Mouse (Mus musculus) limb, embryonic 11.5 days (tissue): ENCODE results near the gene Sptlc2. TPM values are rescaled to one million over a fixed set of nuclear protein-coding genes. Genes with fewer than 3 reads are reported as not detected.

ENCODE experiments used
- ATAC-seq: fragments of 200-750 bp; cut with Nextera tagmentation; 2 replicates; pipeline ENCODE4 v1.8.0; 2017; ENCODE audit warnings: low read depth; ENCODE audit not compliant: insufficient number of reproducible peaks, low FRiP score, low TSS enrichment
- DNase-seq: peaks from one replicate; pipeline ENCODE4 v3.0.0-alpha.2; 2015; ENCODE audit warnings: low spot score
- H3K27ac ChIP-seq: fragments of 300-500 bp; sonication (generic); replicated peaks from 2 replicates; pipeline ENCODE4 v1.5.1; 2014; ENCODE audit warnings: low read depth, mild to moderate bottlenecking, low read length
- H3K27me3 ChIP-seq: fragments of 300-500 bp; sonication (generic); 2 replicates; pipeline ENCODE4 v1.6.1; 2014; ENCODE audit warnings: mild to moderate bottlenecking, low read length, mixed read lengths; ENCODE audit not compliant: control insufficient read depth, insufficient read depth
- H3K36me3 ChIP-seq: fragments of 300-500 bp; sonication (generic); 2 replicates; pipeline ENCODE4 v1.6.1; 2014; ENCODE audit warnings: mild to moderate bottlenecking, low read length, moderate library complexity, mixed read lengths; ENCODE audit not compliant: control insufficient read depth, insufficient read depth
- H3K4me1 ChIP-seq: fragments of 300-500 bp; sonication (generic); 2 replicates; pipeline ENCODE4 v1.6.1; 2014; ENCODE audit warnings: low read length, mixed read lengths; ENCODE audit not compliant: control insufficient read depth, insufficient read depth
- H3K4me2 ChIP-seq: fragments of 300-500 bp; sonication (generic); 2 replicates; pipeline ENCODE4 v1.6.1; 2014; ENCODE audit warnings: low read depth, mild to moderate bottlenecking, moderate library complexity; ENCODE audit not compliant: severe bottlenecking
- H3K4me3 ChIP-seq: fragments of 300-500 bp; sonication (generic); 2 replicates; pipeline ENCODE4 v1.5.1; 2014; ENCODE audit warnings: low read depth, low read length
- H3K9ac ChIP-seq: fragments of 300-500 bp; sonication (generic); 2 replicates; pipeline ENCODE4 v1.6.1; 2014; ENCODE audit warnings: mild to moderate bottlenecking, low read length
- H3K9me3 ChIP-seq: fragments of 300-500 bp; sonication (generic); 2 replicates; pipeline ENCODE4 v1.6.1; 2016; ENCODE audit warnings: low read length; ENCODE audit not compliant: control insufficient read depth
- WGBS: fragments of 180-500 bp; shearing (Covaris S2); extraction: QIAGEN DNeasy Blood & Tissue Kit; methylation state at CpG from one replicate; pipeline ENCODE4 v1.1.7; 2014; 5-methylcytosine and 5-hydroxymethylcytosine counted together
- polyA plus RNA-seq: library from polyadenylated mRNA; unstranded; fragments of >200 nt; fragmentation: Nextera tagmentation; extraction: Ambion mirVana; gene quantifications from 2 replicates; pipeline ENCODE4 v1.2.1, GENCODE M21; 2014

The Sptlc2 gene
- 53.9 and 63.4 TPM in 2 replicates for polyA plus RNA-seq

DNA sequence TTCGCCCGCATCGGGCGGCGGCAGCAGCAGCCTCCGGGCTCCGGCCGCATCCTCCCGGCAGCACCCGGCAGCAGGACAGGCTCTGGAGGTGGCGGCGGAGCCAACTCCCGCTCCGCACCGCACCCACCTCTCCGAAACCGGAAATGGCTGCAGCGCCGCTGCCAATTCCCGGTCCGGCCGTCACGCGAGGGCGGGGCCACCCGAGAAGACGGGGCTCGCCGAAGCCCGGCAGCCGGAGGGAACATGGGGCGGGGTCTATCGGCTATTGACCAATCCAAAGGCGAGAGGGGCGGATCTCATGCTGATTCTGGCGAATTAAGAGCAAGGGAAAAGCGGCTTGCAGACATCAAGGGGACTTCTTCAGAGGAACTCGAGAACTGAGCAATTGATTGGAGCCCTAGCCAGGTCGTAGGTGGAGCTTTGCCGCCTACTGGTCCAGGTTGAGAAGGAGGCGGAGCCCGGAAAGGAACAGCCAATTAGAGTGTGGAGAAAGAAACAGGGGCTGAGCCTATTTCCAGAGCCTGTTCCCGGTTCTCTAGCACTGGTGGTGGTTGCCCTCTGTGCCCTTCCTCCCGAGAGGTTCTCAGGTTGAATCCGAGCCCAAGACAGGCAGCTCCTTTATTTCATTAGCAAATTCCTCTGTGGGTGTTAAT is at the start of gene Sptlc2:
TSS of gene Sptlc2 (minus strand) at position 234 of the 653 bp plus-strand sequence.
- Histone ChIP-seq H3K27me3 (no peaks in the 10 kb centered on the region), H3K27ac (peak within 1 kb of the TSS; percentile 30; the same call in 1 of the 2 replicates), H3K4me1 (no peaks in the 10 kb centered on the region), H3K4me2 (peak within 1 kb of the TSS; percentile 93), H3K9me3 (no peaks in the 10 kb centered on the region), H3K9ac (peak within 1 kb of the TSS; percentile 91), H3K36me3 (no peaks in the 10 kb centered on the region), H3K4me3 (peak within 1 kb of the TSS; percentile 89)
- ATAC-seq (peak; percentile 98), DNase-seq (peak; percentile 98)
- WGBS: under 1% methylated on average over 39 of the region's 45 CpGs

DNA sequence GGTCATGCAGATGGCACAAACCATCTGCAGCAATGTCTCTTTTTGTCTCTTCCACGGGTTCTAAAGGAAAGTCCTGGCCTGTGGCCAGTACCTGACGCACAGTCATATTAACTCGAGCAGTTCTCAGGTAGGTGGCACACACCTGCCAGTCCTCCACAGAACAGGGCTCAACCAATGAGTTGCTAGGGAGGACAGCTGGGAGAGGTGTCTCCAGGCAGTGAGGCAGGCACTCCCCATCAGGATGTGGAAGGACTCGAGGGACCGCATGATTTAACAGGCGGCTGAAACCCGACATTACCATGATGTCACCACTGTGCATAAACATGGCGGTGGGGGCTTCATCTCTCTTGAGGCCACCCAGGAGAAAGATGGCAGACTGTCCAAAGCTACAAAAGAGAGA is 40.7 kb upstream of the Sptlc2 start:
- no peak overlapping the region for H3K27ac ChIP-seq
- H3K4me3 ChIP-seq: no peak overlapping the region
- H3K9me3 ChIP-seq: no peaks in the 10 kb centered on the region
- no peak for DNase-seq
- H3K4me1 ChIP-seq: no peaks in the 10 kb centered on the region
- H3K27me3 ChIP-seq: no peaks in the 10 kb centered on the region
- H3K36me3 ChIP-seq: peaks cover 32% of the 10 kb centered on the region; the same call in 1 of the 2 replicates
- 91% methylated on average over 8 of the region's 8 CpGs for WGBS
- ATAC-seq: no peak
- H3K9ac ChIP-seq: no peak overlapping the region
- no peak overlapping the region for H3K4me2 ChIP-seq

DNA sequence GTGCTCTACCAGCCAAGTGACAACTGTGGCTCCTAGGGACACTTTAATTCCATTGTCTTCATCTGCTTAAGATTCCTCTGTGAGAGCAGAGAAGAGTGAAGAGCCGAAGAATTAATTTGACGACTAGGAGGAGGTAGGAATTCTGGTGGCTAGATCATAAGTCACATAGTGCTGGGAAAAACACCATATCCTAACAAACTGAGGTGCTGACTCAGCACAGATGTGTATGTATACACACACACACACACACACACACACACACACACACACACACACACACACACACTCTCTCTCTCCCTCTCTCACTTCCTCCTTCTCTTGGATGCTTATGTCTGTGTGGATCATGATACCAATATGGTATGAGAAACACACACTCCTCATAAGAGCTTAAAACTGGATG is 40.1 kb upstream of the Sptlc2 start:
- Histone ChIP-seq H3K27me3 (no peaks in the 10 kb centered on the region), H3K36me3 (peaks cover 30% of the 10 kb centered on the region; the same call in 1 of the 2 replicates), H3K4me1 (no peaks in the 10 kb centered on the region), H3K4me2 (no peak overlapping the region), H3K27ac (no peak overlapping the region), H3K9me3 (no peaks in the 10 kb centered on the region), H3K9ac (no peak overlapping the region), H3K4me3 (no peak overlapping the region)
- WGBS: 96% methylated on average over 2 of the region's 2 CpGs
- ATAC-seq: no peak
- no peak for DNase-seq

DNA sequence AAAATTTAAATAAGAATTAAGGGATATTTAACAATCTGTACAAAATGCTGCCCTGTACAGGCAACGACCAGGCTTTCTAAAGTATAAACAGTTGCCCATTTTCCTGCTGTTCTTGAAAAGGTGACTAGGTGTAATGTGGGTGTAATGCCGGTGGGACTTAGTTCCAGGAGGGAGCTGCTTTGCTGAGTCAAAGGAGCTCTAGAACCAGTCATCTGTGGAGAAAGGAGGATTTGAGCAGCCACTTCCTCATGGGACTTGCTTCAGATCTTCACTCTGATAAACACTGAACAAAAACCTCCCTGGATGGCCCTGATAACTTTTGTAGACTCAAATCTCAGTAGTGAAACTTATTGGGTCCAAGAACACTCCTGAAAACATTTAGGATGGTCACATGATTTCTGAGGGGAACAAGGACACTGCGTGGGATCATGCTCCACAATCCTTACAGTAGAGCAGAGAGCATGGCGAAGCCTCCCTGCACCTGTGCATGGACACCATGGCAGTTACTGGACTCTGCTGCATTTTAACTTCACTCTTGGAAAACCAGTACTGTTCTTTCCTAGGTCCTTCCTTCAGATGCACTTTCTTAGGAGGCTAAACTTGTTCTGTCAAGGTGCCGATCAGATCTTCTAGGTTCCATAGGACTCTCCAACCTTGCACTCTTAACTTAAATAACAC is 38.3 kb upstream of the Sptlc2 start:
- Histone ChIP-seq H3K9ac (no peak overlapping the region), H3K4me1 (no peaks in the 10 kb centered on the region), H3K4me2 (no peak overlapping the region), H3K36me3 (peaks cover 27% of the 10 kb centered on the region; the same call in 1 of the 2 replicates), H3K4me3 (no peak overlapping the region), H3K27ac (no peak overlapping the region), H3K9me3 (no peaks in the 10 kb centered on the region), H3K27me3 (no peaks in the 10 kb centered on the region)
- no peak for DNase-seq
- 92% methylated on average over 5 of the region's 5 CpGs for WGBS
- ATAC-seq: no peak

DNA sequence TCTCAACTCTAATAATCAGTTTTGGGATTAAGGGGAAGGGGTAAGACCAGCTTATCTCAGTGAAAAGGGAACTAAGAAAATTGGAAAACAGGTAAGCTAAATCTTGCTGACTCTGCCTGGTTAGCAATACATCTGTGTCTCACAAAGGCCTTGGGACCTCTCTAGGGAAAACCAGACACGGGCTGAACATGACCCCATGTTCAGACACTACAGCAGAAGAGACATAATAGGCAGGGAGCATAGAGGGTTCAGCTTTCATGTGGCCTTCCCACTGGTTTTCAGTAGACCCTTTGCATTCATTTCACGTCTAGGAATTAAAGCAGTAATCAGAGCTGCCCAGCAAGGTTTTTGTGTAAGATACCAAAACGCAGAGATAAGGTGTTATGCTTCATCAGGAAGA is 36.4 kb upstream of the Sptlc2 start:
- H3K4me2 ChIP-seq: no peak overlapping the region
- no peak overlapping the region for H3K9ac ChIP-seq
- H3K4me3 ChIP-seq: no peak overlapping the region
- no peaks in the 10 kb centered on the region for H3K27me3 ChIP-seq
- 40% methylated on average over 3 of the region's 3 CpGs for WGBS
- H3K4me1 ChIP-seq: no peaks in the 10 kb centered on the region
- H3K36me3 ChIP-seq: peaks cover 15% of the 10 kb centered on the region; the same call in 1 of the 2 replicates
- H3K27ac ChIP-seq: no peak overlapping the region
- ATAC-seq: no peak
- no peak for DNase-seq
- no peaks in the 10 kb centered on the region for H3K9me3 ChIP-seq

DNA sequence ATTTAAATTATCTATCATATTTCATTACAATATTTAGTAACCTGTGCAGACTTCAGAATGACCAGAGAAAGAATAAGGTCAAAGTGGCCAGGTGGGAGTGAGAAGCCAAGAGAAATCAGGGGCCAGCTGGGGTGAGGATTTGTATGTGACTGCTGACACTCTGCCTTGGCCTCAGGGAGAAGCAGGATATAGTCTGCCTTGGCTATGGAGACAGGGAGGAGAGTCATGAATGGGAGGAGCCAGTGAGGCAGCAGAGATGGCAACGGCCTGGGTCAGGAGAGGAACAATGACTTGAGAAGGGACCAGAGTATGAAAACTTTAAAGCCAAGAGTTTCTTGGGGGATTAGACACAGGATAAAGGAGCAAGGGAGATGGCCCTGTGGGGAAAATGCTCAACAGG is 35.5 kb upstream of the Sptlc2 start:
- no peaks in the 10 kb centered on the region for H3K4me1 ChIP-seq
- H3K4me3 ChIP-seq: no peak overlapping the region
- ATAC-seq: no peak
- H3K4me2 ChIP-seq: no peak overlapping the region
- no peak overlapping the region for H3K9ac ChIP-seq
- 71% methylated on average over 1 of the region's 1 CpGs for whole genome bisulfite sequencing
- H3K27ac ChIP-seq: no peak overlapping the region
- no peak for DNase-seq
- no peaks in the 10 kb centered on the region for H3K27me3 ChIP-seq
- peaks cover 11% of the 10 kb centered on the region; the same call in 1 of the 2 replicates for H3K36me3 ChIP-seq
- H3K9me3 ChIP-seq: no peaks in the 10 kb centered on the region

DNA sequence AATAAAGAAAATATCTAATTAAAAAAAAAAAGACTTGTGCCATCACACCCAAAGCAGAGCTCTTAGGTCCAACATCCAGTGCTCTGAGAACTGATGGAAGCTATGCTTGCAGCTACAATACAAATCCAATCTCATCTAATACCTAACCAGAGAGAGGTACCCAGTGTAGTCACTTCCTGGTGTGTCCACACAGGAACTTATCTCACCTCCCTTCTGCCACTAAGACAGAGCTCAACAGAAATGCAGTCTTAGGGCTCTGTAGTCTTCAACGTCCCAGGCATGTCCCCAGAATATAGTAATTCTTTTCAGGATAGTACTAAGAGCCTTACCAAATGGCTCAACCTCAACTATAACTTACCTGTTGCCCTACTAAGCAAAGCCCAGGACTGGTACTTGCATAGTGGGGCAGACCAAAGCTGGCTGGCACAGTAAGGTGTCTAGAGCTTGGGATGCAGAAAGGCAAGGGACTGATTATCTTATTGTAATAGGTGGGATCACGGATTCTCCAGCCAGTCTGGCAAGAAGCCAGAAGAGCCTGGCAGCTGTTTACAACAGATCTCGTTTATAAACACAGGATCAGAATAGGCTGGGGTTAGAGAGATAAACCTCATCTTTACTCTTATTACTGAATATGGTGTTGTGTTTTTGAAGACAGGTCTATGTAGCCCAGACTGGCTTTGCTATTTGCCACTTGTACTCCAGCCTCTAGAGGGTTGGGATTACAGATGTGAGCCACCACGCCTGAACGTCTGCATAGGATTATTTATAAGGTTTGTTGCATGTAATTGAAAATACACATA is 33.8 kb upstream of the Sptlc2 start:
- Histone ChIP-seq H3K36me3 (peaks cover 1% of the 10 kb centered on the region; the same call in 1 of the 2 replicates), H3K27ac (no peak overlapping the region), H3K4me3 (no peak overlapping the region), H3K9ac (no peak overlapping the region), H3K4me2 (no peak overlapping the region), H3K9me3 (no peaks in the 10 kb centered on the region), H3K27me3 (no peaks in the 10 kb centered on the region), H3K4me1 (no peaks in the 10 kb centered on the region)
- ATAC-seq (no peak), DNase-seq (no peak)
- 87% methylated on average over 5 of the region's 5 CpGs for WGBS

DNA sequence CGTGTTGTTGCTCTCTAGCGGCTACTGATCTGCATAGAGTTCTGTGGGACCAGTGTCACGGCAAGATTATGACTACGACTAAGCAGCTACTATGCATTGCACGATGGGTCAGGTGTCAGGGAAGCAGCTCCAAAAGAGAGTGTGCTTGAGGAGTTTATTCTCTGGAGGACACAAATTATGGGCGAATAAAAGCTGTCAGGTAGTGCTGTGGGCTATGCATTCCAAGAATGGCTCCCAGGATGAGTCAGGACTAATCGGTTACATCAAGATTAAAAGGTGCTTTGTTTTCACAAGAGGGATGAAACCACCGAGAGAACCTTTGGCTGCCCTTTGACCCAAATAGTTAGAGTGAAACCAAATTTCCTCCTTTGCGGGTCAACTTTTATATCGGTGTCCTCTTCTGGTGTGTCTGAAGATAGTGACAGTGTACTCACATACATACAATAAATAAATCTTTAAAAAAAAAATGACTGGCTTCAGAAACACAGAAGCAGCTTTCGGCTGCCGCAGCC is 31.9 kb upstream of the Sptlc2 start:
- no peak overlapping the region for H3K4me2 ChIP-seq
- no peaks in the 10 kb centered on the region for H3K36me3 ChIP-seq
- no peak overlapping the region for H3K9ac ChIP-seq
- no peaks in the 10 kb centered on the region for H3K4me1 ChIP-seq
- no peak for ATAC-seq
- 81% methylated on average over 12 of the region's 12 CpGs for WGBS
- no peaks in the 10 kb centered on the region for H3K9me3 ChIP-seq
- H3K27ac ChIP-seq: no peak overlapping the region
- H3K27me3 ChIP-seq: no peaks in the 10 kb centered on the region
- no peak overlapping the region for H3K4me3 ChIP-seq
- DNase-seq: no peak
